Mouse (Mus musculus) A20 (cell line): Measurements from ENCODE around the gene Pxt1.
"Not testable (repeated sequence)": the region's sequence is repeated elsewhere in the genome, so short reads cannot be mapped to it uniquely, and the experiment has no call there.

Source experiments
- DNase-seq: peaks from one replicate; pipeline ENCODE4 v3.0.0-alpha.2; 2011; ENCODE audit warnings: low read depth, low spot score

Gene Pxt1

GRCm38 (mm10) chr17:28943740-28944139, at the start of gene Pxt1:
Gene Pxt1 (minus strand): TSS chr17:28943840.
- no peak for DNase-seq

GRCm38 (mm10) chr17:28993004-28993403, 49.4 kb upstream of the Pxt1 start:
- not testable (repeated sequence) for DNase-seq

GRCm38 (mm10) chr17:28992105-28992504, 48.5 kb upstream of the Pxt1 start:
- DNase-seq = no peak

GRCm38 (mm10) chr17:28991286-28991685, 47.6 kb upstream of the Pxt1 start:
- DNase-seq = no peak

- DNase-seq = no peak
Observed at GRCm38 (mm10) chr17:28990060-28990459, 46.4 kb upstream of the Pxt1 start.

GRCm38 (mm10) chr17:28988996-28989395, 45.4 kb upstream of the Pxt1 start:
- DNase-seq = no peak

- no peak for DNase-seq
Observed at GRCm38 (mm10) chr17:28988291-28988690, 44.7 kb upstream of the Pxt1 start.

- DNase-seq = peak; percentile 76
Observed at GRCm38 (mm10) chr17:28987713-28988112, 44.1 kb upstream of the Pxt1 start.

GRCm38 (mm10) chr17:28986833-28987232, 43.2 kb upstream of the Pxt1 start:
- DNase-seq = peak; percentile 30

GRCm38 (mm10) chr17:28984724-28985420, 41.2 kb upstream of the Pxt1 start:
- DNase-seq = no peak

- no peak for DNase-seq
Observed at GRCm38 (mm10) chr17:28982591-28982990, 39.0 kb upstream of the Pxt1 start.

GRCm38 (mm10) chr17:28981081-28981480, 37.4 kb upstream of the Pxt1 start:
- DNase-seq = no peak

GRCm38 (mm10) chr17:28979091-28979490, 35.5 kb upstream of the Pxt1 start:
- DNase-seq = no peak

GRCm38 (mm10) chr17:28970122-28970521, 26.5 kb upstream of the Pxt1 start:
- DNase-seq = no peak

- peak; percentile 92 for DNase-seq
Observed at GRCm38 (mm10) chr17:28967021-28967610, 23.5 kb upstream of the Pxt1 start.

GRCm38 (mm10) chr17:28961596-28961995, 18.0 kb upstream of the Pxt1 start:
- no peak for DNase-seq

- no peak for DNase-seq
Observed at GRCm38 (mm10) chr17:28960597-28960996, 17.0 kb upstream of the Pxt1 start.

- DNase-seq = peak; percentile 61
Observed at GRCm38 (mm10) chr17:28954416-28954815, 10.8 kb upstream of the Pxt1 start.

- DNase-seq = peak; percentile 57
Observed at GRCm38 (mm10) chr17:28953251-28953650, 9.6 kb upstream of the Pxt1 start.

GRCm38 (mm10) chr17:28951831-28952799, 8.5 kb upstream of the Pxt1 start, which contains the start of gene Kctd20:
Gene Kctd20 (plus strand): TSS chr17:28951950.
- DNase-seq = peak; percentile 97

GRCm38 (mm10) chr17:28950751-28951150, 7.1 kb upstream of the Pxt1 start:
- peak; percentile 54 for DNase-seq

- DNase-seq = no peak
Observed at GRCm38 (mm10) chr17:28948661-28949060, 5.0 kb upstream of the Pxt1 start.
